Mouse (Mus musculus) liver, postnatal 0 days (tissue): ENCODE data around the gene Lat2.

ENCODE experiments used
- CTCF ChIP-seq: sonication (generic); IDR thresholded peaks from 2 replicates; pipeline ENCODE4 v1.5.1; 2016; ENCODE audit warnings: antibody characterized with exemption, low read depth
- EP300 ChIP-seq: IDR thresholded peaks from 2 replicates; pipeline ENCODE4 v1.6.1; 2016; ENCODE audit warnings: antibody characterized with exemption, low read depth, mild to moderate bottlenecking

GRCm38 (mm10) chr5:134656708-134657107, 41.9 kb upstream of the Lat2 start:
- TF ChIP-seq CTCF (no peak), EP300 (no peak)
